Mouse (Mus musculus): ENCODE measurements at regions not wholly inside any gene's neighbourhood (a gene's known extent, or its start where the extent isn't known, plus 50 kb on each side); places are given as distances from the start of the nearest gene placed in this dataset.

DNA sequence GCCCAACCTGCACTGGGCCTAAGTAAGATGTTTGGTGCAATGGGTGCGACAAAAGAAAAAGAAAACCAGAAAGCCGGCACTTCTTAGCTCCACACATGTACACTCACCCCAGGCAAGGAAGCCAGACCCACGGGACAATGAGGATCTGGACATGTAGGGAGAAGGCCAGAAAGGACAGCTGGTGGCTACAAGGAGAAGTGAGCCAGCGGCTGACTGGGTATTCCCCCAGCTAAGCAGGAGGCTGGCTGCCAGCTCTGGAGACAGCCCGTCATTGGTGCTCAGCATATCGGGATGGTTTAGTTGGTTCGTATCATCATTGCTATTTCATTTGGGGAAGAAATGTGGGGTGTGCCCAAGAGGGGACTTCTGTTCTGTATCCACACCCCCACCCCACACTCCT is 481.7 kb downstream of the Zfp536 start:
- no peak for TF ChIP-seq CTCF (IDR thresholded peaks at IDR 0.05; ENCODE audit: control insufficient read depth, insufficient read depth, insufficient read length)
- TF ChIP-seq MAX (IDR thresholded peaks at IDR 0.05): no peak
- TF ChIP-seq MYOD1 (IDR thresholded peaks at IDR 0.05; ENCODE audit: control insufficient read depth, insufficient read length, low read depth): no peak
- TF ChIP-seq FOSL1 (IDR thresholded peaks at IDR 0.05; ENCODE audit: insufficient read depth, low read length, poor library complexity, severe bottlenecking): no peak
